Comparison of ENCODE assay signal across 8 mouse cellular contexts in genomic region chr11:109425392-109426271, GRCm38 (mm10). TPM values are rescaled to one million over a fixed set of nuclear protein-coding genes. Genes with fewer than 3 reads are reported as not detected.
DNase-seq lines count a peak whose midpoint lies in the region; ATAC-seq lines count a peak whose summit lies in the region.

Gene Amz2, plus strand, starts transcription at chr11:109425946.

- H3K4me1 ChIP-seq in intestine, embryonic 14.5 days (replicated peaks; ENCODE audit: control insufficient read depth, insufficient read depth, low read length), result peaks cover 6% of the 10 kb centered on the region

- WGBS in intestine, embryonic 14.5 days, result 1% methylated on average over 65 of the region's 65 CpGs

- peak within 1 kb of the TSS; percentile 78 for H3K27ac ChIP-seq in intestine, embryonic 14.5 days (ENCODE audit: low read depth)

- H3K4me2 ChIP-seq in intestine, embryonic 14.5 days (ENCODE audit: low read length), result peak within 1 kb of the TSS; percentile 59

- H3K27me3 ChIP-seq in intestine, embryonic 14.5 days (replicated peaks; ENCODE audit: control insufficient read depth, insufficient read depth, low read length), result no peaks in the 10 kb centered on the region

- H3K9ac ChIP-seq in intestine, embryonic 14.5 days (ENCODE audit: low read length), result peak within 1 kb of the TSS; percentile 57

- H3K36me3 ChIP-seq in intestine, embryonic 14.5 days (ENCODE audit: control insufficient read depth, insufficient read depth, low read length), result peaks cover 20% of the 10 kb centered on the region

- peak; percentile 98 to 99 for DNase-seq in adrenal gland, adult 18-20 months (ENCODE audit: low spot score in 2 of 2)
- peak; percentile 99 for DNase-seq in embryo, embryonic 11 days
- peak; percentile 98 for DNase-seq in gastrocnemius, postnatal 25 days
- DNase-seq in intestine, embryonic 14.5 days (ENCODE audit: low spot score), result peak; percentile 100
- DNase-seq in left cerebral cortex, postnatal 14 days (ENCODE audit: low spot score in 2 of 2), result peak; percentile 97 to 98
- DNase-seq in mesoderm, embryonic 11.5 days (ENCODE audit: low read depth, low spot score), result peak; percentile 100
- peak; percentile 95 to 97 for DNase-seq in right cerebral cortex, postnatal 36 days (ENCODE audit: low spot score in 2 of 2)
- peak; percentile 100 for DNase-seq in yolk sac, embryonic 10.5 days (ENCODE audit: low spot score)

- intact Hi-C loops in left cerebral cortex, postnatal 14 days (cut with DNase I), result loop anchor here (5.0 kb wide), 2 partner anchors 48 to 183 kb away; no protein-coding TSS in a partner anchor

- ATAC-seq in intestine, embryonic 14.5 days (replicated peaks; ENCODE audit: low FRiP score, low TSS enrichment, low read depth), result peak; percentile 97

- H3K4me3 ChIP-seq in intestine, embryonic 14.5 days (ENCODE audit: low read depth, low read length), result peak within 1 kb of the TSS; percentile 53

- H3K9me3 ChIP-seq in intestine, embryonic 14.5 days (ENCODE audit: control insufficient read depth, low read length), result 0 out of 2 replicates have a peak, but pooled peaks cover 4% of the 10 kb centered on the region

RNA-seq across cellular contexts. Expression of gene Amz2, which starts in this region (rescaled TPM):
- total RNA-seq in adrenal gland, adult 18-20 months (2021), result 10 to 100 TPM; 39.7 to 40.8 TPM
- 10 to 100 TPM; 54.0 to 63.0 TPM for total RNA-seq in gastrocnemius, postnatal 25 days (2021)
- 41.8 and 43.0 TPM in 2 replicates for polyA plus RNA-seq in intestine, embryonic 14.5 days (2014; fragmentation: Nextera tagmentation; extraction: Ambion mirVana)
- total RNA-seq in left cerebral cortex, postnatal 14 days (2021), result 10 to 100 TPM; 61.9 to 62.2 TPM

Comparison
In these comparisons a context has a peak if more than half of its experiments do, and no peak if none do; other contexts are left out.
1. Peak in every context shown above with its lines: DNase-seq, ATAC-seq, H3K4me3 ChIP-seq and H3K27ac ChIP-seq.